Mouse (Mus musculus) embryonic facial prominence, embryonic 10.5 days (tissue): ENCODE measurements around the gene Gm17657. TPM values are rescaled to one million over a fixed set of nuclear protein-coding genes. Genes with fewer than 3 reads are reported as not detected.

Experiments used
- DNase-seq: peaks from one replicate; pipeline ENCODE4 v3.0.0-alpha.2; 2017; ENCODE audit warnings: low spot score
- H3K27ac ChIP-seq: fragments of 300-500 bp; sonication (generic); replicated peaks from 2 replicates; pipeline ENCODE4 v1.5.1; 2016; ENCODE audit warnings: mild to moderate bottlenecking
- H3K27me3 ChIP-seq: fragments of 300-500 bp; sonication (generic); replicated peaks from 2 replicates; pipeline ENCODE4 v1.6.1; 2016; ENCODE audit warnings: low read depth, mild to moderate bottlenecking; ENCODE audit not compliant: poor library complexity, severe bottlenecking
- H3K36me3 ChIP-seq: fragments of 300-500 bp; sonication (generic); replicated peaks from 2 replicates; pipeline ENCODE4 v1.6.1; 2016; ENCODE audit warnings: mild to moderate bottlenecking, moderate library complexity
- H3K4me1 ChIP-seq: fragments of 300-500 bp; sonication (generic); 2 replicates; pipeline ENCODE4 v1.6.1; 2016
- H3K4me3 ChIP-seq: fragments of 300-500 bp; sonication (generic); 2 replicates; pipeline ENCODE4 v1.5.1; 2016; ENCODE audit warnings: mild to moderate bottlenecking, moderate library complexity
- H3K9me3 ChIP-seq: fragments of 300-500 bp; sonication (generic); 2 replicates; pipeline ENCODE4 v1.6.1; 2016; ENCODE audit warnings: mild to moderate bottlenecking
- WGBS: fragments of 180-500 bp; shearing (Covaris S2); methylation state at CpG from one replicate; pipeline ENCODE4 v1.1.7; 2016; 5-methylcytosine and 5-hydroxymethylcytosine counted together
- polyA plus RNA-seq: library from polyadenylated mRNA; unstranded; fragments of >200 nt; fragmentation: Nextera tagmentation; extraction: Ambion mirVana; gene quantifications from 2 replicates; pipeline ENCODE4 v1.2.1, GENCODE M21; 2016

Gm17657 gene
- polyA plus RNA-seq, 1 experiment from 2014 or later: not detected

DNA sequence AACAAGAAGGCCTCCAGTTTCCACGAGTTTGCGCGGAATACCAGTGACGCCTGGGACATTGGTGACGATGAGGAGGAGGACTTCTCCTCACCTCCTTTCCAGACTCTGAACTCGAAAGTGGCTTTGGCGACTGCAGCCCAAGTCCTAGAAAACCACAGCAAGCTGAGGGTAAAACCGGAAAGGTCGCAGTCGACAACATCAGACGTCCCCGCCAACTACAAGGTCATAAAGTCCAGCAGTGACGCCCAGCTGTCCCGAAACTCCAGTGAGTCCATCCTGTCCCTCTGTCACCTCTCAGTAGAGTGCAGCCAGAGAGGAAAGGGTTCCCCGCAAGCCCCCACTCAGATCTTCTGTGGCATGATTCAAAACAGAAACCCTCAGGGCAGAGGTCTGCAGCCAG, 19.0 kb upstream of the Gm17657 start:
- Histone ChIP-seq H3K27ac (no peak overlapping the region), H3K27me3 (no peaks in the 10 kb centered on the region), H3K4me3 (no peak overlapping the region), H3K9me3 (no peaks in the 10 kb centered on the region), H3K36me3 (peaks cover 92% of the 10 kb centered on the region), H3K4me1 (no peaks in the 10 kb centered on the region)
- WGBS: 88% methylated on average over 15 of the region's 15 CpGs
- DNase-seq: no peak

- DNase-seq: no peak
- no peaks in the 10 kb centered on the region for H3K9me3 ChIP-seq
- H3K27ac ChIP-seq: no peak overlapping the region
- no peak overlapping the region for H3K4me3 ChIP-seq
- 99% methylated on average over 5 of the region's 5 CpGs for WGBS
- no peaks in the 10 kb centered on the region for H3K4me1 ChIP-seq
- H3K36me3 ChIP-seq: peaks cover 69% of the 10 kb centered on the region
- no peaks in the 10 kb centered on the region for H3K27me3 ChIP-seq
These were observed 16.1 kb upstream of the Gm17657 start for GRCm38 (mm10) chr17:29565521-29565920.

DNA sequence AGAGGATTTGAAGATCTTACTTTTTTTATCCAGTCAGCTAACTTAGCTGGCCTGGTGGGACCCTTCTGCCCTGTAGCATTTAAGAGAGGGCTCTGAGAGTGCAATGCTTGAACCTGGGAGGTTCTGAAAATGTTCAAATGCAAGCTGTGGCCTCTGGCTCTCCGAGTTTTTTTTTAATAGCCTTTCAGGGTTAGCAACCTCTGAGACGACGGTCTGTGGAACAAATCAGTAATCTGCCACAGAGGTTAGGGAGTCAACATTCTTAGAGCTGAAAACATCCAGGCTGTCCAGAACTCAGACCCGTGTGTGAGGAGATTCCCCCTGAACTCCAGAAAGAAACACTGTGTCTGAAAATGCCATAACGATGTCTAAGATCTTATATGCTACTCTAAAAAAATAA, 9.0 kb upstream of the Gm17657 start:
- WGBS: 79% methylated on average over 5 of the region's 5 CpGs
- Histone ChIP-seq H3K36me3 (peaks cover 34% of the 10 kb centered on the region), H3K27ac (no peak overlapping the region), H3K4me1 (0 out of 2 replicates have a peak, but pooled peaks cover 2% of the 10 kb centered on the region), H3K27me3 (no peaks in the 10 kb centered on the region), H3K9me3 (peaks cover 2% of the 10 kb centered on the region; the same call in 1 of the 2 replicates), H3K4me3 (no peak overlapping the region)
- DNase-seq: no peak

DNA sequence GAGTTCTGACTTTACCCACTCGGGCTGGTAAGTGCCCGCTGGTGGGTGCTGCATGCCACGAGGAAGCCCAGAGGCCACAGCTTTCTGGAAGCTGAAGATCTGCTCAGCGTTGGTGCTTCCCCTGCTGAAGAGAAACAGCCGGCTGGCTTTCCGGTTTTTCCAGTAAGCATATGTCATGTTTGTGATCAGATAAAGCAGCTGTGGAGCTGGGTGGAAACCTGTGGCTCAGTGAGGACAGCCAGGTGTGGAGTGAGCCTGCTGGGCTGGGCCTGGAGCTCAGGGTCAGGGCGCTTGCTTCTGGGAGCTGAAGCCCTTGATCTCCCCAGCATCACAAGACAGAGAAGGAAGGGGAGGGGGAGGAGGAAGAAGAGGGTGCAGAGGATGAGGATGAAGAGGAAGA, 7.5 kb upstream of the Gm17657 start:
- H3K27me3 ChIP-seq: no peaks in the 10 kb centered on the region
- peaks cover 28% of the 10 kb centered on the region for H3K36me3 ChIP-seq
- DNase-seq: no peak
- H3K4me1 ChIP-seq: 0 out of 2 replicates have a peak, but pooled peaks cover 2% of the 10 kb centered on the region
- H3K9me3 ChIP-seq: peaks cover 2% of the 10 kb centered on the region; the same call in 1 of the 2 replicates
- H3K27ac ChIP-seq: no peak overlapping the region
- 92% methylated on average over 7 of the region's 7 CpGs for WGBS
- no peak overlapping the region for H3K4me3 ChIP-seq

DNA sequence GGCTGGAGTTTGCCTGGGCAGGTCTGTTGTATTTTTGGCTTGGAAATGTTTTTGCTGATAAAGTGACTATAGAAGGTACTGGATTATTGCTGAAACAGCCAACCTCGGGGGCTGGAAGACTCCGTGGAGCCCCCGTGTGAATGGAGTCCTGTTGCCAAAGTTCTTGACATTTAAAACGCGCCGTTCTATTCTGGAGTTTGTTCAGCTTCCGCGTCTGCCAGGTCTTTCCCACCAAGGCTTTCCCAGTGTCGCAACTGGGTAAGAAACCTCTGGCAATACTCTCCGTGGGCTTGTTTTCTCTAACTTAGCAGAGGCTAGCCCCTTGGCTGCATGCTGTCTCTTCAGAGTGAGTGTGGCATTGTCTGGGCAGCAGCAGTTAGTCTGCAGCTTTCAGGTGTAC, 7.0 kb upstream of the Gm17657 start:
- no peak for DNase-seq
- WGBS: 96% methylated on average over 10 of the region's 10 CpGs
- H3K27me3 ChIP-seq: no peaks in the 10 kb centered on the region
- H3K27ac ChIP-seq: no peak overlapping the region
- H3K4me3 ChIP-seq: no peak overlapping the region
- H3K4me1 ChIP-seq: 0 out of 2 replicates have a peak, but pooled peaks cover 2% of the 10 kb centered on the region
- H3K9me3 ChIP-seq: peaks cover 2% of the 10 kb centered on the region; the same call in 1 of the 2 replicates
- H3K36me3 ChIP-seq: peaks cover 28% of the 10 kb centered on the region

DNA sequence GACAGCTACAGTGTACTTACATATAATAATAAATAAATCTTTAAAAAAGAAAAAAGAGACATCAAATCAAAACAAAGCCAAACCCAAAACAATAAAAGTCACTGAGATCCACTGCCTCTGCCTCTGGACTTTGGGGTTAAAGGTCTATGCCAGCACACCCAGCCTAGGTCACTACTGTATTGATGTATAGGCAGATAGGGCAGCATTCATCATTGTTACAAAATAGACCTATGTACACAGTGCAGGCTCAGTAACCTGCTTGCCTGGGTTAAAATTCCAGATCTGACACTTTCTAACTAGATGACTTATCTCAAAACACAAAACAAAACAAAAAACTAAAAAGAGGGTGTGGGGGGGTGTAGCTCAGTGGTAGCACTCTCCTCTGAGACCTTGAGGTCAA, 4.7 kb upstream of the Gm17657 start:
- DNase-seq: no peak
- Histone ChIP-seq H3K9me3 (no peaks in the 10 kb centered on the region), H3K27me3 (no peaks in the 10 kb centered on the region), H3K27ac (no peak overlapping the region), H3K4me1 (peaks cover 24% of the 10 kb centered on the region), H3K4me3 (no peak overlapping the region), H3K36me3 (peaks cover 17% of the 10 kb centered on the region)

DNA sequence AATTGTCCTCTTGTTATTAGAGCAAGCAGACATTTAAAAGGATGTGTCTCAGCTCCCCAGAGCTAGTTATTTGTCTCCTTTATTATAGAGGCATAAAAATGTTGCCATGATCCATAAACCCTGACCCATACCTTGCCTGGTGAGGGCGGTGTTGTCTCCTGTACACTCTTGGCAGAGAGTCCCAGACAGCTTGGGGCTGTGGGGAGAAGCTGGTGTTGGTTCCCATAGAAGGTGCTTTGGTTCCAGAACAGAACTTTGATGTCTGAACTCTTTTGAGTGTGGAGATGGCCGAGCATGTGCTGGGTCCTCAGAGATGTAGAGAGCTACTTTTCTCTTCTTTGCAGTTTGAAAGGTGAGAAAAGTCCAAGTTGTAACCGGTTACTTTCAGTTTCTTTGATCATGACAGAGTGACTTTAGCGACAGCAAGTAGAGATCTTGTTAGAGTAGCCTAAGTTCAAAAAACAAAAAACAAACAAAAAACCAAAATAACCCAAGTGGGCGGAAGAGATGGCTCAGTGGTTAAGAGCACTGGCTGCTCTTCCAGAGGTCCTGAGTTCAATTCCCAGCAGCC, 2.8 kb upstream of the Gm17657 start, which contains the start of gene Tmem217:
TSS of gene Tmem217 (minus strand) at position 224 of the 571 bp plus-strand sequence.
- H3K4me1 ChIP-seq: peaks cover 26% of the 10 kb centered on the region
- WGBS: 94% methylated on average over 5 of the region's 5 CpGs
- peaks cover 8% of the 10 kb centered on the region; the same call in 1 of the 2 replicates for H3K36me3 ChIP-seq
- H3K27ac ChIP-seq: no peak within 1 kb of the TSS
- H3K27me3 ChIP-seq: no peaks in the 10 kb centered on the region
- peak within 1 kb of the TSS; percentile 99; the same call in 1 of the 2 replicates for H3K4me3 ChIP-seq
- DNase-seq: no peak
- no peaks in the 10 kb centered on the region for H3K9me3 ChIP-seq

GRCm38 (mm10) chr17:29551019-29551418, 1.6 kb upstream of the Gm17657 start:
- DNase-seq: no peak
- H3K36me3 ChIP-seq: no peaks in the 10 kb centered on the region
- H3K4me3 ChIP-seq: peak overlapping the region; percentile 99
- no peaks in the 10 kb centered on the region for H3K27me3 ChIP-seq
- H3K27ac ChIP-seq: no peak overlapping the region
- H3K9me3 ChIP-seq: no peaks in the 10 kb centered on the region
- 65% methylated on average over 6 of the region's 6 CpGs for WGBS
- peaks cover 26% of the 10 kb centered on the region for H3K4me1 ChIP-seq

- DNase-seq: no peak
- no peak overlapping the region for H3K27ac ChIP-seq
- 0 out of 2 replicates have a peak, but pooled peaks cover 5% of the 10 kb centered on the region for H3K9me3 ChIP-seq
- no peaks in the 10 kb centered on the region for H3K27me3 ChIP-seq
- H3K36me3 ChIP-seq: no peaks in the 10 kb centered on the region
- peaks cover 23% of the 10 kb centered on the region for H3K4me1 ChIP-seq
- H3K4me3 ChIP-seq: peak overlapping the region; percentile 99
- WGBS: 58% methylated on average over 8 of the region's 8 CpGs
These were observed 444 bp downstream of the Gm17657 start for GRCm38 (mm10) chr17:29548994-29549393.

- H3K4me3 ChIP-seq: no peak overlapping the region
- no peaks in the 10 kb centered on the region for H3K27me3 ChIP-seq
- peaks cover 23% of the 10 kb centered on the region for H3K4me1 ChIP-seq
- no peak for DNase-seq
- 84% methylated on average over 3 of the region's 3 CpGs for WGBS
- no peak overlapping the region for H3K27ac ChIP-seq
- H3K36me3 ChIP-seq: no peaks in the 10 kb centered on the region
- H3K9me3 ChIP-seq: 0 out of 2 replicates have a peak, but pooled peaks cover 5% of the 10 kb centered on the region
These were observed 944 bp downstream of the Gm17657 start for GRCm38 (mm10) chr17:29548494-29548893.

GRCm38 (mm10) chr17:29545241-29545640, 4.2 kb downstream of the Gm17657 start:
- 91% methylated on average over 5 of the region's 5 CpGs for WGBS
- no peak for DNase-seq
- no peaks in the 10 kb centered on the region for H3K36me3 ChIP-seq

GRCm38 (mm10) chr17:29544064-29544463, 5.4 kb downstream of the Gm17657 start:
- Histone ChIP-seq H3K4me1 (0 out of 2 replicates have a peak, but pooled peaks cover under 1% of the 10 kb centered on the region), H3K36me3 (no peaks in the 10 kb centered on the region), H3K9me3 (0 out of 2 replicates have a peak, but pooled peaks cover 5% of the 10 kb centered on the region), H3K27ac (no peak overlapping the region), H3K27me3 (no peaks in the 10 kb centered on the region), H3K4me3 (no peak overlapping the region)
- 83% methylated on average over 2 of the region's 2 CpGs for WGBS
- DNase-seq: no peak

More at GRCm38 (mm10) chr17:29545241-29545640, 4.2 kb downstream of the Gm17657 start:
- H3K27ac ChIP-seq: no peak overlapping the region
- H3K27me3 ChIP-seq: no peaks in the 10 kb centered on the region
- H3K4me1 ChIP-seq: peaks cover 12% of the 10 kb centered on the region
- H3K9me3 ChIP-seq: 0 out of 2 replicates have a peak, but pooled peaks cover 5% of the 10 kb centered on the region
- no peak overlapping the region for H3K4me3 ChIP-seq
